Mouse (Mus musculus): Measurements from ENCODE around the gene Smoc1.
A peak's percentile ranks its signal among the peaks of the same experiment; 100 is the strongest.

Smoc1 gene

DNA sequence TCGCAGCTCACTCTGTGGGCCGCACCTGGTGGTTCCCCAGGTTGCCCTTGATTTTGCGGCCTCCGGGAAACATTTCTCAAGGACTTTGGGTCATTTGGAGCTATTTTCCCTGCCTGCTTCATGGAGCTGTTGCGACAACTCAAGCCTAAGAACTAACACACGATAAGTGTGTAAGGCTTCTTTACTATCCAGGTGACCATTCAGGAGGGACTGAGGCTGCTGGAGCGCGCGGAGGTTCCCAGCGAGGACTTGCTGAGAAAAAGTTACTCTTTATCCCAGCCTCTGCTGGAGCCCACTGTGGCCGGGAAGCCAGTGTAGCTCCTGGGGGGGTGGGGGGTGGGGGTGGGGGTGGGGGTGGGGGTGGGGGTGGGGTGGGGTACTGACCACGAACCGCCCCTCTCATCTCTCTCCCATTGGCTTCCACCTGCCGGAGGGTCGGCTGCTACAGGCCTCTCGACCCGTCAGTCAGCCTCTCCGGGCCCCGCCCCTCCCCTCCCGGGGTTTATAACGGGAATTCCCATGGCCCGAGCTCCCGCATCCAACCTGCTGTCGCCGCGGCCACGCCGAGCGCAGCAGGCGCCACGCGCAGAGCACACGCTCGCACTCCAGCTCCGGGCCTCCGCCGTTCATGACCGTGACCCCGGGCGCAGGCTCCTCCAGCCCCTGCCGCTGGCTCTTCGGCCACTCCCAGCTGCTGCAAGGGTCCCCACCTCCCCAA is at the start of gene Smoc1:
Smoc1 (plus strand) TSS at position 532 of the 718 bp plus-strand sequence.
- peak; percentile 75 for DNase-seq

DNA sequence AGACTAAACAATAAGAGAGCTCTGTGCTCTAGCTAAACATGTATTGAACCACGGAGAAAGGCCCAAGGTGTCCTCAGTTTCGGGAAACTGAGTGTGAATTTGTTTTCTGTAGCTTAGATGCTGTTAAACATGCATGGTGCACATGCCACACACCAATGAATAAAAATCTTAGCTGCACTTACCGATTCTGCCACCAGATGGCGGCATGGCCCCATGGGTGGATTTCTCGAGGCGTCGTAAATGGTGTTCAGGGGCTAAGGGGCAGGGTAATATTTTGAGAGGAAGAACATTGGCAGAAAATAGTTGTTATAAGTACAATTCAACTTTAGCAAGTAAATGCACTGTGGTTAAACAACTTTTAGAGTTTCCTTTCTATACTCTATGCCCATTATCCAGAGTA is 44.3 kb upstream of the Smoc1 start:
- DNase-seq: peak; percentile 87

DNA sequence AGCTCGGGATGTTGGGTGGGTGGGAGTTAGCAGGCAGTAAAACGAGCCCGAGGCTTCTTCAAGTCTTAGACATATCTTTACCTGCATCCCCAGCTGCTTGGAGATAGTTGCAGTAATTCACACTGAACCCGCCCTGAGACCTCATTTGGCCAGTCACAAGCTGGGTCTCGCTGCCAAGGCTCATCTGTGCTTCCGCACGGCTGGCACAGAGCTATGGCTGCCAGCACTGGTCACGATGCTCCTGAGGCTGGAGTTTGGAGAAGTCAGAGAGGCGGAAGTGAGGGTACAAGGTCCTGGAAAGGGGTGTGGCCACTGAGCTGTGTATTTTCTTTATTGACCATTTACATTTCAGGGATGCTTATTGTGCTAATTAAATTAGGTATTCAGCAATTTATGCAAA is 42.9 kb upstream of the Smoc1 start:
- no peak for DNase-seq

DNA sequence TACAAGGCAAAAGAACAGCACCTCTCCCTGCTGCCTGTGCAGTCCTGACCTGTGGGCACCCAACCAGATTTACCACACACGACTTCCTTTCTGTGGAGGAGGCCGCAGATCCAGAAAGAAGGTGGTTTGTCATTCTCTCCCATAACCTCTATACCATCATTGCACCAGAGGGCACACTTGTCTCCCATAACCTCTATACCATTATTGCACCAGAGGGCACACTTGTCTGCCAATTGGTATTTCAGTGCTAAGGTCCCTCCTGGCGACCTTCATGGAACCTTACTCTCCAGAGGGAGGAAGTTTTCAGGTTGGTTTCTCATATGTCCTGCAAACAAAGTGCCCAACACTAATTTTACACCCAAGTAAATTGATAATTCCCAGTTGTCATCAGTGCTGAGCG is 40.0 kb upstream of the Smoc1 start:
- DNase-seq: no peak

DNA sequence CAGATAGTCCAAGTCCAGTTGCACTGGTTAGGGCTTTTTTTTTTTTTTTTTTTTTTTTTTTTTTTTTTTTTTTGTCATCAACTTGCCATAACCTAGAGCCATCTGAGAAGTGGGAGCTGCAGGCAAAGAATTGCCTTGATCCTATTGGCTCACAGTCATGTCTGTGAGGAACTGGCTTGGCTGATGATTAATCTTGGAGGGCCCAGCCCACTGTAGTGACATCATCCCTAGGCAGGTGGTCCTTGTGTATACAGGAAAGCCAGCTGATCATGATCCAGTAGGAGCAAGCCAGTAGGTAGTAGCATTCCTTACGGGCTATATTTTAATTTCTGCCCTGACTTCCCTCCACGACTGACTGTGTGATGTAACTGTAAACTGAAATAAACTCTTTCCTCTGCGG is 38.3 kb upstream of the Smoc1 start:
- DNase-seq: no peak

DNA sequence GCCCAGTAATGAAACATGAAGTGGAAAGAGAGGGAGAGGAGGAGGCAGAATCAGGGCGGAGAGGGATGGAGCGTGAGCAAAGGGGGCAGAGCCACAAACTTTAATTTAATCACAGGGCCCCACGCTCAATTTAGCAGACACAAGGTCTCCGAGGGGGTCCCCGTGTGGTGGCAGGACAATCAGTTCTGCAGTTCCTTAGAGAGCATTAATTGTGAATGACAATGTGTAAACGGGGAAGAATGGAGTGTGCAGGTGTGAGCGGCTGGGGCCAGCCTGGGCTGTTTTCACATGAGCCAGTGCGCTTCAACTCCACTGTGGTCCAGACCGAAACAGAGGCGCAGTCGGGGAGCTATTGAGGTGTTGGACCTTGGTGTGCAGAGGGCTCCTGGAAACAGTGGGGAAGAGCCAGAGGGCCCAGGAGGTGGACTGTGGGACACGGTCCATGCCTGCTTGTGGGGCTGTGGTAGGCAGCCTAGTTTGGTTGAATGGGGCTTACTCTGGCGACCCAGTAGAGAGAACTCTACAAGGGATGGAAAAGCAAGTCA is 35.6 kb upstream of the Smoc1 start:
- DNase-seq: no peak

DNA sequence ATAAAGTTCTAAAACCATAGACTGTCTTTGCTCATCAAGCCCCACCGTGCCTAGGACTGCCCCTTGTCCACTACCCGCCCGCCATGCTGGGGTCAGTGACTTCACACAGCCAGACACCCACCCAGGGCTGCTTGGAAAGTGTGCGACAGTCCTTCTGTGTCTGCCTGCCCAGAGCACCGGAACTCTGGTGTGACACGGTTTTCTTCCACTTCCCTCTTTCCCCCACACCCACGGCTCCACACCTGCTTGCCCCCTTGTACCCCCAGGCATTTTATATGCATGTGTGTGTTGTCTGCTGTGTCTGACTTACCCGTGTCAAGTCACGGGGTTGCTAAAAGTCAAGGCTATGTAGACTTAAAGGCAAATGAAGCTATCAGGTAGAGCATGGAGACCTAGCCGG is 34.8 kb upstream of the Smoc1 start:
- peak; percentile 32 for DNase-seq

DNA sequence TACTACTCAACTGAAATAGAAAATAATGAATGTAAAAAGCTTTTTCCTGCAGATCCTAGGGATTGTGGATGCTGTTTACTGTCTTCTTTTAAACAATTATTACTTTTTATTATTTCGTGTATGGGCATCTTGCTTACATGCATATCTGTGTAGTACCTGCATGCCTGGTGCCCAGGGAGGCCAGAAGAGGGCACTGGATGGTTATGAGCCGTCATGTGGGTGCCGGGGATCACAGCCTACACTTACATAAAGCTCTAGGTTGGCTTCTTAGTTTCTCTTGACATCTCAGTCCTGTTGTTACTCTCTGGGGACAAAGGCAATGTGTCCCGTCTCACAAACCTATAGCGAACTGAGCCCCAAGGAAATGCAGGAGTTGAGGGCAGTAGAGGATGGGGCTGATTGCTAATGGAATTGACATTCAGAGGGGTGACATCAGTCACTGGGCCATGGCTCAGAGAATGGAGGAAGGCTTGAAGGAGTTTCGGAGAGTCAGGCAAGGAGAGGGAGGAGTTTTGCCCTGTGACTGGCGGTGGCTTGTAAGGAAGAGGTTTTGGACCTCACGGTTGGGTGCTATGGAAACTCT is 34.0 kb upstream of the Smoc1 start:
- DNase-seq: peak; percentile 46

DNA sequence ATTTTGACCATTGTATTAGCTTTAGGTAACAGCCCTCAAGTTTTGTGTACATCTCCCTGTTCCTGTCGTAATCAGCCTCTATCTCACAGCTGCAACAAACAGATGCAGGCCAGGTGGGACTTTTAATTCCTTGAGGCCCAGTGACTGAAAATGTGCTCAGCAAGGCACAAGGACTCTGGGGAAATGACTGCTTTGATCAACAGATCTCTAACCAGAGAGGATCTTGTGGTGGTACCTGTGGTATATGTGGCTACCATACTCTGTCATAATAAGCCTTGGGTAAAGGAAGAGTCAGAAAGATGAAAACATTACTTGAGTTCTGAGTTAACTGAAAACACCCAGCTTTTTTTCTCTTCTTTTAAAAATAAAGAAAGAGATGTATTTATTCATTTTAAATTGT is 32.8 kb upstream of the Smoc1 start:
- DNase-seq: no peak

DNA sequence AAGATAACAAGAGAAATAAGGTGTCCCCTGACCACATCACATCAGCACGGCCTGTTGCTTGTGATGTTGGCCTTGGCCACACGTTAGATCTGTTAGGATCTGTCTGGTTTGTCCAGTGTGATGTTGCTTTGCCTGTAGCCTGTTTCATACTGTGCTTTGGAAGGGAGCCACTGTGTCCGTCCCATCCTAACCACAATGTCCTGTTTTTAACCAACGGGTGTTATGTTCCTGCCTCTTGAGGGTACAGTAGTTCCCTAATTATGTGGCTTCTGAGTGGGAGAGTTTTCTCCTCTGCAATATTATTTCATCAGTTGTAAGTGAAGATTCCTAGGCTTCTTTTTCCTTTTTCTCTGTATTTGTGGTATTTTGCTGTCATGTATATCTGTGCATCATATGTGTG is 31.3 kb upstream of the Smoc1 start:
- no peak for DNase-seq

DNA sequence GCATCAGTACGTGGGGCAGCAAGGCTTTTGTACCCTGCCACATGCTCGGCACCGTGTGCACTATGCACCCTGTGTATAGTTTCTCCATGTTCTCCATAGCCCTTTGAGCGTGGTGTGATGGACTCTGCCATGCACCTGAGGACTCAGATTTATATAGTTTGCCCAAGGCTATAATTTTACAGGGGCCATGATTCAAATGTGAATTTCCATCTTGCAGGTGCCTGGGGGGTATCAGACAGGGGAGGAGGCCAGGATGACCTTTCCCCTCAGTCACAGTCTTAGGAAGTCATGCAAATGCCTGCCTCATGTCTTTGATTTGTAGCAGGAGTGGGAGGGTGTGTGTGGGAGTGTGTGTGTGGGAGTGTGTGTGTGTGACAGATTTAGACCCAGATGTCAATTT is 29.0 kb upstream of the Smoc1 start:
- no peak for DNase-seq

DNA sequence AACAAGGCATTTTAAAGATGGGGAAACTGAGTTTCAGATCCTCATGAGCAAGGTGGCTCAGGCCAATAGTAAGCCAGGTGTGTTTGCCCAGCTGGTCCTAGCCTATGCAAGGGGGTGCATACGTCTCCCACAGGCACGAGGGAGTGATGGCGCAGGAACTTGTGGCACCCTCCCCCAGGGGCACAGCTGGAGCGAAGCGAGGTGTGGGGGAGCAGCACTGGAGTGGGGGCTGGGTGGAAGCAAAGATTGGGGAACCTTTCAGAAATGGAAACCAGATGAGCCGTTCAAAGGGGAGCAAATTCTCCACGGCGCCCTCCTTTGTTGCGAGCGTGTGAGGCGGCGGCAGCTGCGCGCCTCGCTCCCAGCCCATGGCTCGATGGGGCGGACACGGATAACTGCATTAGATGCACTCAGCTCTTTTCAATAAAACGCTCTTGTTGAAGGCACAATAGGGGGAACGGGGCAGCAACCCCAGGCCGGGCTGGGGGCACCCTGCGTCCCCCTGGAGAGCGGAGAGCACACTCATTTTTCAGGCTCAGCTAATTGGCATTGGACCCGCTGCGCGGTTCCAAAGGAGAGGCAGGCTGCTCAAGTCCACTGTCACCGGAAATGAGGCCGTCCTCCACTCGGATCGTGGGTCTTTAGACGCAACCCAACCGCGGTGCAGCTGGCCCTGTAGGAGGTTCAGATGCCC is 27.9 kb upstream of the Smoc1 start:
- peak; percentile 67 for DNase-seq

DNA sequence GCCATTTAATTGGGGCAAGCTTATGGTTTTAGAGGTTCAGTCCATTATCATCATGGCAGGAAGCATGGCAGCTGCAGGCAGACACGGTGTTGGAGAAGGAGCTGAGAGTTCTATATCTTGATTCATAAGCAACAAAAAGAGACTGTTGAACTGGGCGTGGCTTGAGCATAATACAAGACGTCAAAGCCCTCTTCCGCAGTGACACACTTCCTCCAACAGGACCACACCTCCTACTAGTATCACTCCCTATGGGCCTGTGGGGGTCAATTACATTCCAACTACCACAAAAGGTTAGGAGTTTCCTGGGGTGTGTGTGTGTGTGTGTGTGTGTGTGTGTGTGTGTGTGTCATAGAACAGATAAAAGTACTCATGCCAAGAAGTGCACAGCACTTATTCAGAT is 25.7 kb upstream of the Smoc1 start:
- DNase-seq: no peak

DNA sequence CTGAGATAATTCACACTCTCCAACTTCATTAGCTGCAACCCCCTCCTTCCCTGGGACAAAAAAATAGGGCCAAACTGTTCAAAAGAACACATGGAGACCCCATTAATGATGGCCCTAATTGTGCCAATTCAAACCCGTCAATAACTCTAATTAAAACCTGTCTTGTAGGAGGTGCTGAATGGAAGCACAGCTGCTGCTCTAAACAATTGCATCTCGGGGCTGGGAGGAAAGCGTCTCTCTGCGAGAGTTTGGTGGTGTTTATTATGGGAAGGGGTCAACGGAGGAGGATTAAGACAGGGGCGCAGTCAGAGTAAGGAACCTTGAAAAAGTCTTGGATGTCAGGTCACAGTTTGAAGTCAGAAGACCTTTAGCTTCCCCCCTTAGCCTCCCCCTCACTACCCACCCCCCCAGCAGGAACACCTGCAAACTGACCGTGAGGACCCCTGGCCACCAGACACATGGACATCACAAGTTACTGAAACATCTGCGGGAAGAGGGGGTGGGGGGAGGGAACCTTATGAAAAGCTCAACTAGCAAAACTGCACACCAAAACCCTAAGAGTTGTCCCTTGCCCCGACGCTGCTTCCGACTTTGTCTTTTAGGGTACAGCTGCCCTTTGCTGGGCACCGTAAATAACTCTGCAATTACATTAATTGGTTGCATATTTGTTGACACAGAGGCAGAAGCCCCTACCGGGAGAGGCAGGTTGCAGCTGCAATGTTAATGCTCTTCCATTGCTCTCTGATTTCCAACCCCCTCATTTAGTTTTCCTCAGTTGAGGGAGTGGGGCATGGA is 23.6 kb upstream of the Smoc1 start:
- no peak for DNase-seq

DNA sequence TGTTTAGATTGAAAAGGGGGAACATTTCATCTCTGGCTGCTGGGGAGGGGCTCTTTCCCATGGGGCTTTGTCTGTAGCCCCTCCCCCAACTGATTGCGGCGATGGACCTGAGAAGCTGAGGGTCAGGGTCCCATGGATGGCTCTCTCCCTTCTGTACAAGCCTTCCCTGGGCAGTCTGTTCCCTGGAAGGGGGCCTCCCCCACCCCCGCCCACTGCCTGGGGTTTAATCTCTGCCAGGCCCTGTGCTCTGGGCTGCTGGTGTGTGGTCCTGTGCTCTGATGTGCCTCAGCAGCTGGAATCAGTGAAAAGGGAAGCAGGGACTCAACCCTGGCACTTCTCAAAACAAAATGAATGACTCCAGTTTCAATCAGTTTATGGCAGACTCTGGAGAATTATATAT is 16.8 kb upstream of the Smoc1 start:
- no peak for DNase-seq

DNA sequence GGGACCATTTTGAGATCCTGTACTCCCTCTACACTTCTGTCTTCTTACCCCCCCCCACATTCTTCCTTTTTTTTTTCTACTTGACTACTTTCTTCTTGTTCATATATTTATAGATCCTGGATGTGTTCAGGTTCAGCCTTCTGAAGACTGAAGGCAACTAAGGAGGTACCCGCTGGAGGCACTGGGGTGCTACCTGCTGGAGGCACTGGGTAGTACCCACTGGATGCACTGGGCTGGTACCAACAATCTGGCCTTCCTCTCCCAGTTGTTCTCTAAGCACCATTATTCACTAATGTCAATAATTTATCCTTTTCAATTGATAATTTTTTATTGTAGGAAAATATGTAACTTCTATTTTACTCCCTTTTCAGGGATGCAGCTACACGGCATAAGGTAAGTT is 14.6 kb upstream of the Smoc1 start:
- peak; percentile 52 for DNase-seq

DNA sequence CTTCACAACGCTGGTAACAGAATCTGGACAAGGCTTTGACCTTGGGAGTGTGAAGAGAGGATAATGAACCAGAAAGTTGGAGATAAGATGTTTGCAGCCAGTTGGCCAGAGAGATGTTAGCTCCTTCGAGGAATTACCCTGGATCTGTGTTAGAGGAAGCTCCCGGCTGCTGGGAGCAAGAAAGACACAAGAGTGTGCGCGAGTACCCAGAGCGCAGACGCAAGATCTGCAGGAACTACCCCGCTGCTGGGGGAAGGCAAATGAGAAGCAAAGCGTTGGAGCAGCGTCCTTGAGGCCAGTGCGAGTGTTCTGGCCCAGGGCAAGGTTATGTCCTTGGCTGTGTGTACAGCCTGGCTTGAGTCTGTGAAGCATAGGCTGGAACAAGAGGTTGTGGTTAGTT is 13.1 kb upstream of the Smoc1 start:
- DNase-seq: no peak

DNA sequence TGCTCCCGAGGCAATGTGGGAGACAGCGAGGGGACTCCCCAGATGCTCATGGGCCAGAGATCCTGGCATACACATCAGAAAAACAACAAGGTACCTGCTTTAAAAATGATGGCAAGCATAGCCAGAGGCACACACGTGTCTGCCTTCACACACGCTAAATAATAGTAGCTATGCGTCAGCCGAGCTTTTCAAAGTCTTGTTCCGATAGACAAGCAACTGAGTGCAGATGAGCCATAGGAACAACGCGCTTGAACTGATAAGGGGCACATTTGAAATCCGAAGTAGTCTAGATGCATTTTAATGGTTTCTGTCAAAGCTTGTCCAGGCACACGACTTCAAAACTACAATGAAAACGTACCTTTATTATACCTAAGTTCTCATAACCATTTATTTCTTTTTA is 9.0 kb upstream of the Smoc1 start:
- no peak for DNase-seq

DNA sequence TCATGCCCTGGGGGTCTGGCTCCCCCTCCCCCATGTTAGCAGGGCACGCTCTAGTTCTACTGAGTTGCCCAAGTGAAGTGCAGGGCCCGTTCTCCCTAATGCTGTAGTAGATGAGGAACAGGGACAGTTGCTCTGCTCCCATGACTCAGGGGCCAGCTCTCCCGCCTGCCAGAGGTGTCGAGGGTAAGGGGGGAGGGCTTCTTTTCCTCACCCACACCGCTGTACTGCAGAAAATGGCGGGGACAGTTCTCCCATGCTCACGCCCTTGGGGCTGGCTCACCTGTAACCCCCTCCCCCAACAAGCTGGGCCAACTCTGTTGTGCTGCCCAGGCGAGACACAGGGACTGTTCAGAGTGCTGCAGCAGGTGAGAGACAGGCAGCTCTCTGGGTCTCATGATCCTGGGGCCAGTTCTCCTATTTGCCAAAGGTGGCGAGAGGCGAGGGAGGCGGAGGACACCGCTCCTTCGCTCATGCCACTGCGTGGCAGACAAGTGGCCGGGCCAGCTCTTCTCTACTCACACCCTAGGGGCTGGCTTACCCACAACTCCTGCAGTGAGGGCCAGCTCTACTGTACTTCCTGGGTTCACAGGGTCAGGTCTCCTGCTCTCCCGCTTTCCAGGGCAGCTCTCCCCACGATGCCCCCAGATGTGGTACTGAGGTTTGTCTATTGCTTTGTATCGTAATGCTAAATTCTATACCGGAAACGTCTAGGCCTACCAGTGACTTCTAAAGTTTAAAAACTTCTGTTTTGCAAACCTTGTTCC is 7.9 kb upstream of the Smoc1 start:
- no peak for DNase-seq

DNA sequence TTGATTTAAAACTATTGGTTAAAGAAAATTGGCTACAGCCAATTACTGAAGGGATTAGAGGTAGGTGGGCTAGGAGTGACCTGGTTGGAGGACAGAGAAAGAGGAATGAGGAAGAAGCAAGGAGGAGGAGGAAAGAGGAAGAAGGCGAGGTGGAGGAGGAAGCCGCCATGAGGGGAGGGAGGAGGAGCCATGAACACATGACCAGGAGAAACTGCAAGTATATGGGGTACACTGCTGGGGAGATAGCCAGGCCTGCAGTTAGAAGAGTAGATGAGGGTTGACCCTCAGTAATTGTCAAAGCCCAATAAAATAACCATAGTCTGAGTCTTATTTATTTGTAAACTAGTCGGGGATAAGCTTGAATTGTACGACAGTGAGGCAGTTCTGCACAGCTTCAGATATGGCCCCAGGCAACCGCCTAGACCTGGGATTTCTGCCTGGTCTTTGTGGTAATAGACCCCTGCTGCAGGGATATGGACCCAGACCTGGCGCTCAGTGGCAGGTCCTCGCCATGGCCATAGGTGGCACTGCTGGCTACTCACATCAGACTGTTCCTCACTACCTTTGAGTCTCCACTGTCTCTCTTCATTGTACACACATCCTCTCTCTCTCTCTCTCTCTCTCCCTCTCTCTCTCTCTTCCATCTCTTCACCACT is 7.2 kb upstream of the Smoc1 start:
- DNase-seq: peak; percentile 17

DNA sequence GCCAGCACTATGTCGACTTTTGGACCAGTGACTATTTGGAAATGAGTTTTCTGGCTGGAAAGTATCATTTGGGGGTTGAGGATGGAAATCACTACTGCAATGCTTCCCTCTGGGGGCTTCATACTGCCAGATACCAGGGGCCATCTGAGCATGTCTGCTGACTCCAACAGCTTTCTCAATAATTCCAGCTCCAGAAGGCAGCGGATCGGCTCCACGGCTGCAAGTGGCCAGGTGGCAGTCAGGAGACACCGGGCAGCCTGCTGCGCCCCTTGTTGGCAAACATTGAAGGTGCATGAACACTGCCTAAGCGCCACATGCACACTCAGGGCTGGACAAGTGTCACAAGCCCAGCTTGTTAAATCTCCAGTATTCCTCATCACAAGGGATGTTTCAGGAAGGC is 2.2 kb upstream of the Smoc1 start:
- no peak for DNase-seq

DNA sequence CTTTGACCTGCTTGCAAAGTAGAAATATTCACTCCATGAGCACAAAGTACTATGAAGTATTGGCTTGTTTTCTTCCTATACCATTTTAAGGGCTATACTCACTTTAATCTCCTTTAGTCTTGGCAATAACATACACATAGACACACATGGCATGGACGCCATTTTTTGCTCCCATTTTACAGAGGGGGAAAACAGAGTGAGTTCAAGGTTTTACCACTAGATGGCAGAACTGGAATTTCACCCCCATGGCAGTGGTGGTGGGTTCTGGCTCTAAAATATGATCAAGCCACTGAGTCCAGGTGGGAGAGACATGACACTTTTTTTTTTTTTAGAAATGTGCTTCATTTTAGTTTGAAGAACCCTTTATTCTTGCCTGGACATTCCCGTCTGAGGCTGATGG is 1.6 kb upstream of the Smoc1 start:
- DNase-seq: peak; percentile 17
